Mouse (Mus musculus) adrenal gland, postnatal 25 days (tissue): ENCODE measurements around the gene 1110032A03Rik. TPM values are rescaled to one million over a fixed set of nuclear protein-coding genes. Genes with fewer than 3 reads are reported as not detected.

Experiments used
- DNase-seq: peaks from one replicate; pipeline ENCODE4 v3.0.0; 2021; ENCODE audit warnings: mixed read lengths
- total RNA-seq: library from RNA; stranded (reverse); gene quantifications from 2 replicates; pipeline ENCODE4 v1.2.3, GENCODE M21; 2021

1110032A03Rik gene
- total RNA-seq, 1 experiment from 2014 or later: 44.8 TPM

- DNase-seq: no peak
These were observed 45.7 kb downstream of the 1110032A03Rik start for GRCm38 (mm10) chr9:50729600-50729999.

GRCm38 (mm10) chr9:50727925-50728651 lies 47.2 kb downstream of the 1110032A03Rik start:
- DNase-seq: peak; percentile 74

- DNase-seq: peak; percentile 17
These were observed 48.0 kb downstream of the 1110032A03Rik start for GRCm38 (mm10) chr9:50727171-50727924.

- DNase-seq: no peak
These were observed 49.3 kb downstream of the 1110032A03Rik start for GRCm38 (mm10) chr9:50725921-50726590.

- no peak for DNase-seq
These were observed 50.5 kb downstream of the 1110032A03Rik start for GRCm38 (mm10) chr9:50724661-50725330.

GRCm38 (mm10) chr9:50724147-50724546 lies 51.2 kb downstream of the 1110032A03Rik start:
- no peak for DNase-seq

GRCm38 (mm10) chr9:50723406-50723805 lies 51.9 kb downstream of the 1110032A03Rik start:
- DNase-seq: peak; percentile 78

GRCm38 (mm10) chr9:50722451-50722911 lies 52.8 kb downstream of the 1110032A03Rik start:
- DNase-seq: no peak

GRCm38 (mm10) chr9:50721061-50721460 lies 54.3 kb downstream of the 1110032A03Rik start:
- peak; percentile 29 for DNase-seq

- no peak for DNase-seq
These were observed 56.4 kb downstream of the 1110032A03Rik start for GRCm38 (mm10) chr9:50718878-50719277.

- DNase-seq: no peak
These were observed 61.1 kb downstream of the 1110032A03Rik start for GRCm38 (mm10) chr9:50714188-50714587.

Other genes starting within 250 kb of the 1110032A03Rik start
- gene Pts, start 246.8 kb downstream of the 1110032A03Rik start, total RNA-seq: 68.9 and 81.6 TPM in 2 replicates
- gene Il18, start 220.7 kb downstream of the 1110032A03Rik start, total RNA-seq: 3.4 and 5.1 TPM in 2 replicates
- gene Bco2, start 220.3 kb downstream of the 1110032A03Rik start, total RNA-seq: 4.5 and 4.8 TPM in 2 replicates
- not detected in 2 replicates for gene Tex12, start 214.2 kb downstream of the 1110032A03Rik start, total RNA-seq
- gene Sdhd, start 171.7 kb downstream of the 1110032A03Rik start, total RNA-seq: 234 and 247 TPM in 2 replicates
- 189 and 190 TPM in 2 replicates for gene Timm8b, start 171.6 kb downstream of the 1110032A03Rik start, total RNA-seq
- 2.2 and 5.4 TPM in 2 replicates for gene Pih1d2, start 158.2 kb downstream of the 1110032A03Rik start, total RNA-seq
- gene Nkapd1, start 158.1 kb downstream of the 1110032A03Rik start, total RNA-seq: 25.1 and 28.6 TPM in 2 replicates
- gene Dlat, start 115.7 kb downstream of the 1110032A03Rik start, total RNA-seq: 126 and 129 TPM in 2 replicates
- 8.1 and 8.4 TPM in 2 replicates for gene Dixdc1, start 36.0 kb downstream of the 1110032A03Rik start, total RNA-seq
- gene 2310030G06Rik, start 29.0 kb downstream of the 1110032A03Rik start, total RNA-seq: 3.0 and 6.0 TPM in 2 replicates
- gene Cryab, start 24.2 kb downstream of the 1110032A03Rik start, total RNA-seq: 21.0 and 21.2 TPM in 2 replicates
- 2.0 and 2.9 TPM in 2 replicates for gene Hspb2, start 23.2 kb downstream of the 1110032A03Rik start, total RNA-seq
- gene Fdxacb1, start 7.3 kb downstream of the 1110032A03Rik start, total RNA-seq: 8.2 and 9.0 TPM in 2 replicates
- 28.8 and 32.7 TPM in 2 replicates for gene Alg9, start 501 bp downstream of the 1110032A03Rik start, total RNA-seq
- 28.4 and 29.6 TPM in 2 replicates for gene Ppp2r1b, start 69.8 kb upstream of the 1110032A03Rik start, total RNA-seq
- 61.0 and 78.5 TPM in 2 replicates for gene Sik2, start 233.6 kb upstream of the 1110032A03Rik start, total RNA-seq